Mouse (Mus musculus) cerebellum, postnatal 25 days (tissue): ENCODE results near the gene L2hgdh.

Source experiments
- DNase-seq, 2 experiments: peaks; one replicate each; pipeline ENCODE4 v3.0.0; 2021; ENCODE audit warnings: mixed read lengths in 2 of 2

Gene L2hgdh

GRCm38 (mm10) chr12:69724018-69724710 lies 509 bp downstream of the L2hgdh start:
- no peak for DNase-seq

GRCm38 (mm10) chr12:69723376-69723775 lies 1.3 kb downstream of the L2hgdh start:
- no peak for DNase-seq

DNA sequence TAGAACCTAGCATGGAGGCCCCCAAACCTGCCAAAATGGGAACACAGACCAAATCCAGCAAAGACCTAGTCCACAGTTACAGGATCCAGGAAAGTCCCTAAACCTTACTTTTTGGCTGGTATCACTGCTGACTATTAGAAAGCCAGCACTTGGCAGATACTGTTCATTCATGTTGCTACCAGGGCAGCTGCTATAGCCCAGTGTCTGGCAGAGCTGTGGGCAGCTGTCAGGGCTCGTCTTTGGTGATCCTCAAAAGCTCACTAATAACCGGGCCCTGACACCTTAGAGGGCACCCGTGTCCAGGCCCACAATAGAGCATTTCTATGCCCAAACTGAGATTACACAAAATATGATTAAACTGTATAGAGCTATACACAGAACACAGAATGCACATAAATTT lies 1.8 kb downstream of the L2hgdh start:
- DNase-seq, result no peak

- no peak for DNase-seq
These were observed 11.0 kb downstream of the L2hgdh start for GRCm38 (mm10) chr12:69713628-69714027.

GRCm38 (mm10) chr12:69704799-69705458 lies 19.7 kb downstream of the L2hgdh start:
- no peak for DNase-seq

- no peak for DNase-seq
These were observed 26.3 kb downstream of the L2hgdh start for GRCm38 (mm10) chr12:69698352-69698751.

- DNase-seq, result peak; percentile 29 to 71
These were observed 27.9 kb downstream of the L2hgdh start for GRCm38 (mm10) chr12:69696746-69697145.

DNA sequence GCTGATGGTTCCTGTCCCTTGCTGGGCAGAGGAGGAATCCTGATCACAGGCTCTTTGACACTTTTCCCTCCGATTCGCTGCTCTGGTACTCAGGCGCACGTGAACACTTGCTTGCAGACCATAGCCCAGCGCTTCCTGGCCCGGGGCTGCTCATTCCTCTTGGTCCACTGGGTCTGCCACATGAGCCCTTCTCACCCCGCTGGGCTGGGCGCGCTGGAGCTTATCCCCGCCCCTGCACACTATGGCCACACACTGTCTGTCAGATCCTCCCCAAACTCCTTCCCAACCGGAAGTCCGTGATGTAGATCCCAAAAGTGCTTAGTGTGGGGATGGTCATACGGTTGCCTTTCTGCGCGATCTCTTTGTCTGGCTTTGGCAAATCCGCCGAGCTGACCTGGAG lies 31.2 kb downstream of the L2hgdh start:
- DNase-seq, result no peak

DNA sequence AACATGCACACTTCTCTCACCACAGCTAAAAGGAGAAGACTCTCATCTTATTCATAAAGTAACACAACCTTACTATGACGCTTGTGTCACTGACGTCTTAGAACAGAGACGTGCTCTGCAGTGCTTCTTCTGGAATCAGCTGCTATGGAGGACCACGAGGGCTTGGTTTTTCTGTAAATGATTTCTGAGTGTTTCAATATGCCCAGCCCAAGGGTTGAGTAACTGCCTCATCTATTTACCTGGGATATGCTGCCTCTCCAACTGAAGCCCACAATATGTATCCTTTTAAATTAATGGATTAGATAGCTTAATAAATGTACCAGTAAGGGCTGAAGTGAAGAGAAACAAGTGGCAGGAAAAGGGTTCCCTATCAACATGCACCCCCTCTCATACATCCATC lies 34.0 kb downstream of the L2hgdh start:
- no peak for DNase-seq

- no peak for DNase-seq
These were observed 35.6 kb downstream of the L2hgdh start for GRCm38 (mm10) chr12:69689094-69689493.

GRCm38 (mm10) chr12:69688368-69688767 lies 36.3 kb downstream of the L2hgdh start:
- DNase-seq, result no peak

DNA sequence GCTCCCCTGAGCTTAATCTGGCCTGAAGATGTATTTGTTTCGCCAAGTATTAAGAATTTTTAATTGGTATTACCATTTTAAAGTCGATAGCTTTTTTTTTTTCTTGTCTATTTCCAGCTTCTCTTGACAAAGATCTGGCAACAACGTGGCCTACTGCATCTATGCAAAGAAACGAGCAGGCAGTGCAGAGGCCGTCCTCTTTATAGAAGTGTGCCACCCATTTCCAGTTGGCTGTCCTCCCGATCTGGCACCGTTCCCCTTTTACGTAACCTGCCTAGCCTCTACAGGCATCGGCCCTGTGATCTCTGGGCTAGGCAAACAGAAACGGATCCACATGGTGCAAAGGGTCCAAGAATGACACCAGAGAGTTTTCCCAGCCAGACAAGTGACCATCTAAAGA lies 41.1 kb downstream of the L2hgdh start:
- DNase-seq, result peak; percentile 93 to 96

DNA sequence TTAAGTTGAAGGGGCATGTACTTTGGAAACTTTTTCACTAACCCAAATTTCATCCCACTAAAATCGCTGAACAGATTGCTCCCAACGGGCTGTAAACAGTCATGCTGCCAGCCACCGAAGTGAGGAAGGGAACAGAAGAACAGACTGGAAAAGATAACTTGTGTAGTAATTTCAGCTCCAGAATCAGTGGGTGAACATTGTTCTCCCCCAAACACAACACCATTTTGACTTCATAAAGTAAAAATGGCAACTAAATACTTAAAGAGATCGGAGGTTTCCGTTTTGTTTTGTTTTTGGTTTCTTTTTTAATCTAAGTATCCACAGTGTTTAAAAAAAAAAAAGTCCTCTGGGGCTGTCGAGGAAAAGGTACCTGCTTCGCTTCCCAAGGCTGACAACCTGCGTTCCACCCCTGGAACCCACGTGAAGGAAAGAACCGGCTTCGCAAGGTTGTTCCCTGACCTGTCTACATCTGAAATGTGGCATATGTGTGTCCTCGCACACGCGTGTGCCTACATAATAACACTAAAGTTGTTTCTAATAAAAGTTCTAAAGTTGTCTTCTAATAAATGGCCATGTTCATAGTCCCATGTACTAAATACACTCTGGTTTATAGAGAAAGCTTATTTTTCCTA lies 41.8 kb downstream of the L2hgdh start:
- no peak for DNase-seq

DNA sequence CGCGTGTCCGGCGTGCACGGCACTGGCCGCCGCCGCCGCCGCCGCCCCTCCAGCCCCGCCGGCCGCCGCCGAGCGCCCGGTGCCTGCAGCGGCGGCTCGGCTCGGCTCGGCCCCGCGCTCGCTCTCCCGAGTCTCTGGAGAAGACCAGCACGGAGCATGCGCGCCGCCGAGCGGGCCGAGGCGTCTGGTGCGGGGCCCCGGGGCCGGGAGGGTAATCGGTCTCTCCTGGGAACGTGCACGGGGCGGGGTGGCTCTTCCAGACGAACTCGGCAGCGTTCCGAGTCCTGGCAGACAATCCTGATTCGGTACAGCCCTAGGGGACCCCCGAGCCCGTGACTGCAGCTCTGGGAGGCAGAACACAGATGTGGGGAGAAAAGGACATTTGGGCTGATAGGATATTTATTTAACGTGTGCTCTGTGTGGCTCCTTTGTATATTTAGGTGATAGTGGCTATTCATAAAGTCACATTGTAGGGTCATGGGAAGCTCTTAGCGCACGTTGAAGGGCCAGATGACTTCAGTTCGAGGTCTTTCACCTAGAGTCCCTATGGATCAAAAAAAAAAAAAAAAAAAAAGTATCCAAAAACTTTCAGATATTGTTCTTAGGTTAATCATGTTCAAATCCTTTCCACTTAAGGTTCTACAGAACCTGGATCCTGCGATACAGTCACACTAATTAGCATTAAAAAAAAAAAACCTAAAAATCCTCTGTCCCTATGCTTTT lies 42.4 kb downstream of the L2hgdh start:
- peak; percentile 91 to 93 for DNase-seq

DNA sequence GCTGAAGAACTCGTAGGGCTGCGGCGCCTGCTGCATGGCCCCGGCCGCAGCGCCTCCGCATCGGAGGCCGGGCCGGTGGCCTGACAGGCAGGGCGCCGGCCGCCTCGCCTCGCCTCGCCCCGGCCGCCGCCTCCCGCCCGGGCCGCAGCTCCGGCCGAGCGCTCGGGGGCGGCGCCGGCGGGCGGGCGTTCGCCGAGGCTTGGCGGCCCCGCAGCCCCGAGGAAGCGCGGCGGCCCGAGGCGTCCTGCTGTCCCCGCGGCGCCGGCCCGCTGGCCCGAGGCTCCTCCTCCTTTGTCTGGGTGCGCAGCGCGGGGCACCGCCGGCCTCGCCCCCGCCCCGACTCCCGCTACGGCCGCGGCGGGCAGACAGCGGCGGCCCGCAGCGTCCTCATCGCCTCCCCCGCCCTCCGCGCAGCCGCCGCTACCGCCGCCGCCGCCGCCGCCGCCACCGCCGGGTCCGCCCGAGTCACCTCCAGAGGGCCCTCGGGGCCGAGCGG lies 43.1 kb downstream of the L2hgdh start, which contains the start of gene Sos2:
Gene Sos2, minus strand, starts transcription at position 287 of the 496 bp plus-strand sequence.
- DNase-seq, result peak; percentile 82 to 85

DNA sequence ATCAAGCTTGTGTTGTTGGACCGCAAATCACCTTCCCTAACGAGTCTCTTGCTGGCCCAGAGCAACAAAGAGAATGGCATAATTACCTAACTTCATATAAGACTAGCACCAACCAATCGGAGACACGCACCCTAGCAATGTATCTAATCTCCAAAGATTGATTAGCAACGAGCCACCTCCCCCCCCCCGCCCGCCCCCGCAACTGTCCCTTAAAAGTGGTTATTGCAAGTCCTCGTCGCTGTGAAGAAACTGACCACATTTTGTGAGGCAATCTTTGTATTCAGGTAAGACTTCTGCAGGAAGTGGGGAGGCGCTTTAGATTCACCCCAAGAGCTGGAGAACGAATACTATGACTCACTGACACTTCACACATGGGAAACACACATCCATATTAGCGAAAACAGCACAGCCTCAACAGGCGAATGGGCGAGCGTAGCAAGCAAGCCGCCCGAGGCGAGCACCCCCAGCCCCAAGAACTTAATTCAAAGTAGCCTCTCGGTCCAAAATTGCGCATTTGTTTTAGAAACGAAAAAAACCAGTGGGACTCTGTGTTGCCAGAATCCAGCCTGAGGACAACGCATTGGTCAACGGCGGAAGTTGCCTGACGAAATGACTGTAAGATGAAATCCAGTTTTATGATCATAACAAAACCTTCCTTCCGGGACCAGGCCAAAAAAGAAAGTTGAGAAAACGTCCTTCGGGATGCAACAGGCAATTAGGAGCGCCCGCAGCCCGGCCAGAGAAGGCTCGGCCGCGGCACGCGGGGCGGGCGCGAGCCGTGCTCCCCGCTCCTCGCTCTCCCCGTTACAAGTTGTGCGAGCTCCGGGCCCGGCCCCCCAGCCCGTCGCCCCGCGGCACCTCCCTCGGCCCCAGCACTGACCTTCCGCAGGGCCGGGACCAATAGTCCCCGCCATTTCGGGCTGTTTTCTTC lies 43.8 kb downstream of the L2hgdh start:
- peak; percentile 41 to 68 for DNase-seq

DNA sequence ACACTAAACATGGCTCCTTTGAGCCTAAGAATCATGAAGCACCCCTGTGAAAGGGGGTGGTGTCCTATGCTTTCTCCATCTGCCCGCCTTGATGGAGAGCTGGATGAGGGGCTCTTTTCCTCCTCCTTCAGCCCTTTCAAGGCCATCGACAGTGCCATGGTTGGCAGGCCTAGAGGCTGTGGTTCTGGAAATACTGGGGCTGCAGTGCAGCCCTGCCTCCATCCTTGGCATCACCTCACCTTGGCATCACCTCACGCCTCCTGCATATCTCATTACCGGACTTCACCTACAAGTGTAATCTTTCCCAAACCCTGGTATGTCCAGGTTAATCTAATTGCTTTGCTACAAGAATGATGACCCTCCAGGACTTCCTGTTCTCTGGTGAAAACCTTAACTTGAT lies 48.5 kb downstream of the L2hgdh start:
- peak; percentile 44 to 64 for DNase-seq

DNA sequence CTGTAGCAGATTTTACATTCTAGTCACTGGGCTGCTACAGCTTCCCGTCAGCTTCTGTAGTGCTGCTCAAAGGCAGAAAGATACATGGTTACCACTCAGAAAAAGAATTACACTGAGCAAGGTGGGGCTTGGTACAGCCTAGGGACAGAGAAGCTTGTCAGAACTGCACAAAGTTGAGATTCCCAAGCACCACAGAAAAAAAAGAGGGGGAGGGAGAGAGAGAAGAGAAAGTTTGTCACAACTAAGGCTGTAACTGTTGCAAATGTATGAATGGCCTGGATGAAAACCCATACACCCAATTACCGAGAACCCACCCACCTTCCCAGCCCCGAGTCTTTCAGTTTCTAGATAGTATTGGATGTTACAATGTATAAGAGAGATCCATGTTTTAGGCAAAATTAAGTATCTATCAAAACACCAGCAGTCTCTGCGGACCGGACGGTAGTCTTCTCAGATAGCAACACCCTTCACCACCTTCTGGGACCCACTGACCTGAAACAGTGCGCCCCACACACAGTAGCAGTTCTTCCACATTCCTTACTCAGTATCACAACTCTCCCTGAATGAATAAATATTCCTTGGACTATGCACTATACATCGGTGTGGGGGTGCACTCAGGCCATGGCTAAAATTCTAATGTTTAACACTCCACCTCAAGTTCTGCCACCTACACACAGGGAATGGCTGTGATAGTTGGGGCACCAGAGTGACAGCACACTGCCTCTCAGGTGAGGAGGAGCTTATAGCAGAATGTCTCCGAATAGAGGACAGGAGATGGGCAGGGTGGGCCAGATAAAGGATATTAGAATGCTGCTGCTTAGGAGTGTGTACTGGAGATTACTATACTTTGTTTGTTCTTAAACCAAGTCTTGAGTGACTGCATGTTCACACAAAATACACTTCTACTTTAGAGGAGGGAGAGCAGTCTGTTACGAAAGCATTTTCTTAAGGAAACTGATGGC lies 49.8 kb downstream of the L2hgdh start:
- DNase-seq, result no peak

DNA sequence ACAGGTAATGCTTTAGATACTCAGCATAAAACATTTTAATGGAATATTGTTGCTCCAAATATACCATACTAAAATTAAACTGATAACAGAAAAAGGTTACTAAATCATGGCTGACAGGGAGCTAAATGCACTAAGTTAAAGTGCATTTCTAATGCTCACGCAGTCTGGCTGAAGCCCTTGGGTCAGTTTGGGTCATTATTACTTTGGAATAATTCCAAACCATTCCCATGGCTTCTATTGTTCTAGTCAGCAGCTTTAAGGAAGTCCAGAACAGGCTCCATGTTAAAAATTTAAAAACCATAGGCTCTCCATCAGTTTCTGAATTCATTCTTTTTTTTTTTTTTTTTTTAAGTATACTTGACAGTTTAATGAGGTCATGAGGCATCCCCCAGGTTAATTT lies 50.5 kb downstream of the L2hgdh start:
- no peak for DNase-seq

DNA sequence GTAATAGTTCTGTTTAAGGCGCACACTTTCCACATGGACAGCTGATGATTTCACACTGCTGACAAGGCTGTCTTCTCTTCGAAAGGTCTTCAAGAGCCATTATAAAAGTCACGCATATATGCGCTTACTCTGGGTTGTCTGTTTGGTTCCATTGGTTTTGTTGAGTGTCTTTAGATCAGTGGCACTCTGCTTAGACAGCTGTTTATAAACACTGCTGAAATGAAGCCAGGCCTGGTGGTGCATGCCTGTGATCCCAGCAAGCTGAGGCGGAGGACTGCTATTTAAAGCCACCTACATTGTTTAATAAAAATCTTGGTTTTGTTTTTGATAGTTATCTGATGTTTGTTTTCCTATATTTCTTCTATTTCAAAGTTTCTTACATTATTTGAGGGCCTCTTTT lies 58.0 kb downstream of the L2hgdh start:
- no peak for DNase-seq

- DNase-seq, result no peak
These were observed 63.0 kb downstream of the L2hgdh start for GRCm38 (mm10) chr12:69661658-69662057.
